In the genomic region with DNA sequence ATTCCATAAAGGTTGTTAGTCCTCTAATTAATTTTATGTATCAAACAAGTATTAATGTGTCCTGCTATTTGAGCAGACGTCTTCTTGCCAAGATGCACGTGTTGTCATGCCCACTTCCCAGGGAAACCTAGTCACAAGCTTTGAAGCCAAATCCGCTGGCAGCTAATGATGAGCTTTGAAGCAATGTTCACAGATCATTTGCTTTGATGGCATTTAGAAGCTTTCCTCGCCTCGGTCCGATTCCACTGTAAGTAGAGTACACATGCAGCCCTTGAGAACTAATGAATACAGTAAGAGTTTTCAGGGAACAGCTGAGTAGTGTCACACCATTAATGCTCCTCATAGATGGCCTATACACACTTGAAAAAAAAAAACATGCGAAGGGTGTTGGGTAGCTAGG, we compare ENCODE assay signal across 18 mouse cellular contexts.
DNase-seq lines count a peak whose midpoint lies in the region; ATAC-seq and TF ChIP-seq lines count a peak whose summit lies in the region.
"Had no signal": no experiment of that assay in that cellular context is flagged by ENCODE, and none has a peak within 500 bp of the region (broad histone marks: within the 10 kb centered on the region; RNA-seq: fewer than 3 reads in every experiment).

No protein-coding gene starts in this region.

- no peak overlapping the region for H3K4me3 ChIP-seq in hindbrain, embryonic 14.5 days (replicated peaks; ENCODE audit: low read length)
- no peak overlapping the region for H3K4me3 ChIP-seq in hindbrain, embryonic 11.5 days (ENCODE audit: low read depth, low read length)
- H3K4me3 ChIP-seq in kidney, postnatal 0 days (replicated peaks; ENCODE audit: low read depth, low read length): no peak overlapping the region
- no peak overlapping the region for H3K4me3 ChIP-seq in layer of hippocampus, adult 2 months
- H3K4me3 ChIP-seq: embryonic facial prominence, embryonic 12.5 days; heart, adult 2 months; heart, embryonic 15.5 days had no signal

- ATAC-seq in hindbrain, embryonic 14.5 days (ENCODE audit: low FRiP score): no peak
- no peak for ATAC-seq in hindbrain, embryonic 11.5 days (ENCODE audit: low FRiP score)
- no peak for ATAC-seq in kidney, postnatal 0 days (replicated peaks; ENCODE audit: low FRiP score, low read depth)
- ATAC-seq: forebrain, embryonic 16.5 days; hindbrain, embryonic 16.5 days had no signal

- H3K27ac ChIP-seq in hindbrain, embryonic 14.5 days: no peak overlapping the region
- H3K27ac ChIP-seq in hindbrain, embryonic 11.5 days (ENCODE audit: low read depth, low read length): no peak overlapping the region
- H3K27ac ChIP-seq in kidney, postnatal 0 days: no peak overlapping the region
- H3K27ac ChIP-seq in layer of hippocampus, adult 2 months: no peak overlapping the region
- H3K27ac ChIP-seq: embryonic facial prominence, embryonic 12.5 days; heart, adult 2 months; heart, embryonic 15.5 days had no signal

- H3K9me3 ChIP-seq in hindbrain, embryonic 14.5 days (ENCODE audit: control insufficient read depth, low read length): no peaks in the 10 kb centered on the region
- H3K9me3 ChIP-seq in hindbrain, embryonic 11.5 days (ENCODE audit: control insufficient read depth, low read length): no peaks in the 10 kb centered on the region
- H3K9me3 ChIP-seq in kidney, postnatal 0 days (replicated peaks; ENCODE audit: low read length): no peaks in the 10 kb centered on the region
- H3K9me3 ChIP-seq: embryonic facial prominence, embryonic 12.5 days; heart, embryonic 15.5 days had no signal

- H3K4me1 ChIP-seq in hindbrain, embryonic 14.5 days (replicated peaks; ENCODE audit: control insufficient read depth, insufficient read depth, low read length): no peaks in the 10 kb centered on the region
- no peaks in the 10 kb centered on the region for H3K4me1 ChIP-seq in hindbrain, embryonic 11.5 days (replicated peaks; ENCODE audit: control insufficient read depth, insufficient read depth, low read length)
- no peaks in the 10 kb centered on the region for H3K4me1 ChIP-seq in kidney, postnatal 0 days (replicated peaks; ENCODE audit: insufficient read depth, low read length)
- H3K4me1 ChIP-seq: embryonic facial prominence, embryonic 12.5 days; heart, embryonic 15.5 days had no signal

- H3K36me3 ChIP-seq in hindbrain, embryonic 14.5 days (replicated peaks; ENCODE audit: control insufficient read depth, insufficient read depth): no peaks in the 10 kb centered on the region
- no peaks in the 10 kb centered on the region for H3K36me3 ChIP-seq in hindbrain, embryonic 11.5 days (ENCODE audit: control insufficient read depth, insufficient read depth, low read length)
- no peaks in the 10 kb centered on the region for H3K36me3 ChIP-seq in kidney, postnatal 0 days (ENCODE audit: insufficient read depth, low read length)
- H3K36me3 ChIP-seq: embryonic facial prominence, embryonic 12.5 days; heart, embryonic 15.5 days had no signal

- H3K4me2 ChIP-seq in hindbrain, embryonic 14.5 days (replicated peaks): no peak overlapping the region
- no peak overlapping the region for H3K4me2 ChIP-seq in hindbrain, embryonic 11.5 days (replicated peaks; ENCODE audit: low read depth, low read length)
- no peak overlapping the region for H3K4me2 ChIP-seq in kidney, postnatal 0 days (ENCODE audit: low read length)
- H3K4me2 ChIP-seq: embryonic facial prominence, embryonic 12.5 days; heart, embryonic 11.5 days; heart, embryonic 15.5 days had no signal

- no peaks in the 10 kb centered on the region for H3K27me3 ChIP-seq in hindbrain, embryonic 14.5 days (ENCODE audit: control insufficient read depth, insufficient read depth, low read length)
- no peaks in the 10 kb centered on the region for H3K27me3 ChIP-seq in hindbrain, embryonic 11.5 days (ENCODE audit: control insufficient read depth, insufficient read depth, low read length)
- no peaks in the 10 kb centered on the region for H3K27me3 ChIP-seq in kidney, postnatal 0 days (ENCODE audit: insufficient read depth, low read length)
- H3K27me3 ChIP-seq: embryonic facial prominence, embryonic 12.5 days; heart, embryonic 15.5 days had no signal

- peak; percentile 52 for DNase-seq in hindbrain, embryonic 14.5 days (ENCODE audit: low spot score)
- DNase-seq in hindbrain, embryonic 11.5 days (ENCODE audit: low spot score): no peak
- DNase-seq in kidney, postnatal 0 days (ENCODE audit: low spot score): peak; percentile 53
- DNase-seq in kidney, postnatal 36 days: no peak
- DNase-seq in brain, adult 2 months (ENCODE audit: low read depth, low spot score): peak; percentile 3
- no peak for DNase-seq in layer of hippocampus, adult 2 months (ENCODE audit: low spot score in 2 of 2)
- DNase-seq: adrenal gland, adult 8-10 months; adrenal gland, postnatal 36 days; cerebellum, adult 11-12 months; cerebellum, adult 9-11 months; gastrocnemius, postnatal 14 days; heart, adult 2 months; heart, postnatal 14 days had no signal

- no peak overlapping the region for H3K9ac ChIP-seq in hindbrain, embryonic 14.5 days
- no peak overlapping the region for H3K9ac ChIP-seq in hindbrain, embryonic 11.5 days (ENCODE audit: low read depth, low read length)
- H3K9ac ChIP-seq in kidney, postnatal 0 days (ENCODE audit: low read depth, low read length): no peak overlapping the region
- H3K9ac ChIP-seq: embryonic facial prominence, embryonic 12.5 days; heart, embryonic 15.5 days had no signal

- WGBS in hindbrain, embryonic 14.5 days: 61% methylated on average over 7 of the region's 7 CpGs
- 86% methylated on average over 7 of the region's 7 CpGs for WGBS in hindbrain, embryonic 11.5 days
- 39% methylated on average over 7 of the region's 7 CpGs for WGBS in kidney, postnatal 0 days

- TF ChIP-seq CTCF in kidney, postnatal 0 days (IDR thresholded peaks at IDR 0.05; ENCODE audit: low read depth): no peak
- no peak for TF ChIP-seq CTCF in layer of hippocampus, adult 2 months (conservative IDR thresholded peaks at IDR 0.05)

Comparison
In these comparisons a context has a peak if more than half of its experiments do, and no peak if none do; other contexts are left out.
1. DNase-seq: peak in hindbrain, embryonic 14.5 days (single experiment), kidney, postnatal 0 days (single experiment) and brain, adult 2 months (single experiment); none in hindbrain, embryonic 11.5 days (single experiment), kidney, postnatal 36 days (0 of 2) and layer of hippocampus, adult 2 months (0 of 2).